Mouse (Mus musculus) right cerebral cortex, postnatal 10 days (tissue): ENCODE measurements at regions not wholly inside any gene's neighbourhood (a gene's known extent, or its start where the extent isn't known, plus 50 kb on each side); places are given as distances from the start of the nearest gene placed in this dataset.

Experiments
- DNase-seq, 2 experiments: peaks; one replicate each; pipeline ENCODE4 v3.0.0; 2021; ENCODE audit warnings: low spot score in 2 of 2

DNA sequence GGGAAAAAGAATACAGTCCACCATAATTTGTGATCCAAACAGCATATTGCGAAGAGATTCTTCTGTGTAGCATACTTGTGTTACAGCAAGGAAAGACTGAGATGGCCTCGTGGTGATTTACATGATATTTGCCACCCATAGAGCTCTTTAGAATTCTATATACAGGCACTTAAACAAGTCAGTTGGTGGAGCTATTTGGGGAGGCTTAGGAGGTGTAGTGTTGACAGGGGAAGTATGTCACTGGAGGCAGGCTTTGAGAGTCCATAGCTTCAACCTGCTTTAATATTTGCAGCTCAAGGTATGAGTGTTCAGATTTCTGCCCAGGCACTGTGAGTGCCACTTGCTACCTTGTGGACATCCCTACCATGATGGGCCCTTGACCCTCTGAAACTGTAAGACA, 187.3 kb downstream of the Ostf1 start:
- no peak for DNase-seq

DNA sequence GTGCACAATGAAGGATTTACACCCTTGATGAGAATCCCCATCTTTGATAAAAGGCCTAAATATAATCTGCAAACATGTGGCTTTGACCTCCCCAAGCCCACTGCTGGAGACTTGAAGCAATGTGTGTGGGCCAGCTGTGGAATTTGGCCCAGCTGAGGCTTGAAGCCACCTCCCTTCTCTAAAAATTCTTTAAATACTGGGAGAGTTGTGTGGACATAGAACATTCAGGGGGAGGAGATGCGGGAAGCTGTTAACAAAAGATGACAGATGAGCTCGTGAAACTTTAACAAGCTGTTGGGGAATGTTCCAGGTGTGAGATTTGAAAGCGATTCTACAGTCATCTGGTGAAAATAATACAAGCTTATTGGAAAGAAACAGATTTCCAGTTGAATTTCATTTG, 195.3 kb downstream of the Ostf1 start:
- DNase-seq = no peak

DNA sequence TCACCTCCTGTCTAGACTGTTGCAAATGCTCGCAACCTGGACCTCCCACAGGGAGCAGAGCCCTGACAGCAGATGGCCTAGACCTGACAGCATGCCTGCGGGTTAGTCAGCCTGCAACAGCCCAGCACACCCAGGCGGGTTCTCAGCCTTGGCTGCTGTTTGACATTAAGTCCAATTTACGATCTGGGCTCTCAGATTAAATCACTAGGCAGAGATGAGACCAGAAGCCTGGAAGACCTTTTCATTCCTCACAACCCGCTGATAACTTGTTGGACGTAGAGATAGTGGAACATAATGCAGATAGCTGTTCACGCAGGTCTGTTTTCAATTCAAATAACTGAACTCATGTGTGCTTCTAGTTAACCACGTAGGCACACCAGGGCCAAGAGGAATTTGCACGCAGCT, 211.2 kb downstream of the Ostf1 start:
- DNase-seq = no peak

DNA sequence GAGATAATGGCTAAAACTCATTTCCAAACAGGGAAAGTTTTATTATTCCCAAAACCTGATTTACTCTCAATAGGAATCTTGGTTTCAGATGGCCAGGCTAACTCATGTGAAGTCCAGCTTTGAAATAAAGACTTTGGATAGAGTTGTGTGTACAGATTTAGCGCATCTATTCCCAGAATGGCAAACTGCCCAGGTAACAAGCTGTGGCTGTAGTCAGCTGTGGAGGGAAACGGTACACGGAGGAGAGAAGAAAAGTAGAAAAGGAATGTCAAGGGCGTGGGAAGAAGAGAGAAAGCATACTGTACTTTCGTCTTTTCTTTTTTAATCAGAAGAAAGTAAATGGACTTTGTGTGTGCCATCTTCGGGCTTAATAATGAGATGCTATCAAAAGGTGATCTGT, 213.1 kb downstream of the Ostf1 start:
- peak; percentile 26 to 45 for DNase-seq

DNA sequence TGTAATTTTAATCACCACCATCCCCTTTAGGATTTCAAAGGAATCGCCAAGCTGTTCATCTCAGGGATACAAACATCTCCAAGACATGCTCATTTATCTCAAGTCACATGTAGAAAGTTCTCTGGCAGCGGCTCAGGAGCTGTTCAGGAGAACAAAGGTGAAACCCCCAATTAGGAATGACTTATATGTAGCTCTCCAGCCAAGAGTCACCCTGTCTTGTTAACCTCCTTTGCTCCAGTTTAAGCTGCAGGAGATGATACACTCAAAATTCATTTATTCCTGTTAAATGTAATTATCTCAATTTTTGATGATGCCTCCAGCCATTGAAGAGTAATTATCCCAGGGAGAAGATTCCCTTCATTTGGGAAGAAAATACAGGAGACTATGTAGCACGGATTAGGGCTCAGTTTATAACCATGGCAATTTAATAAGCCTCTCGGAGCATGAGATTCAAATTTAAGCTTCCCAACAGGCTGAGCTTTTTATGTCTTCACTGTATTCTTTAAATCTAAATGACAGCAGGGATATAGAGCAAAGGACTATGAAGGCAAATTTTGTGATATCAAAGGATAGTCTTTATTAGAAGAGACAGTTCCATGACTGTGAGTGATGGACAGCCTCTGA, 254.0 kb downstream of the Ostf1 start:
- DNase-seq = no peak

DNA sequence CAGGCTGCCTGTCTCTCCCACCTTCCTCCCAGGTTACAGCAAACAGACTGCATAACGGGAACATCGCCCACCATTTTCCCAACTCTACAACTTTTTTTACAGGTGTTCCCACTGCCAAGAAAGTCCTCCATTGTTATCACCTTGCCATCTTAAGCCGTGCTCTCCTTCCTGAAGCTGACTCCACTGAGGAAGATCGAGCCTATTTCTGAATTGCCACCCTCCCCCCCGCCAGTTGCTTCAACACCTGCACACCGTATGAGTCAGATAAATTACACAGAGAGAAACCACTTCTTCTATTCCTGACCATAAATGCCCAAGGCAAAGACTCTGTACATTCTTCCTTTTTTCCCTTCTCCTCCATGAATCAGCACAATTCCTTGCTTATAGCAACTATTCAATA, 263.0 kb downstream of the Ostf1 start:
- DNase-seq = no peak

DNA sequence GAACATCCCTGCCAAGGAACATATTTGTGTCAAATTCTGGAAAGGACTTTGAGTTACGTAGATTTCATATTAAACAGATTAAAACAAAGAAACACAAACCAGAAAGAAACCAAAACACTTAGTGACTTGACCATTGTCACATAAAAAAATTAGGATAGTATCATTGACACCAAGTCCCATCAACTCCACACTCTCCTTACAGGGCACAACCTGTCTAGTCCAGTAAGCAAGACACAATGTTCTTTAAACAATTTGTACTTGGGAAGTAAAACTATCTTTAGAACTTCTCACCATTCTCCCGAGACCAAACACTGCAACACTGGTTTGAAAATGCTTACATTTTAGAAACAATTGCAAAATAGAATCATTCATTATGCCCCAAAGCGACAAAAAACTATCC, 277.7 kb downstream of the Ostf1 start:
- DNase-seq = no peak

DNA sequence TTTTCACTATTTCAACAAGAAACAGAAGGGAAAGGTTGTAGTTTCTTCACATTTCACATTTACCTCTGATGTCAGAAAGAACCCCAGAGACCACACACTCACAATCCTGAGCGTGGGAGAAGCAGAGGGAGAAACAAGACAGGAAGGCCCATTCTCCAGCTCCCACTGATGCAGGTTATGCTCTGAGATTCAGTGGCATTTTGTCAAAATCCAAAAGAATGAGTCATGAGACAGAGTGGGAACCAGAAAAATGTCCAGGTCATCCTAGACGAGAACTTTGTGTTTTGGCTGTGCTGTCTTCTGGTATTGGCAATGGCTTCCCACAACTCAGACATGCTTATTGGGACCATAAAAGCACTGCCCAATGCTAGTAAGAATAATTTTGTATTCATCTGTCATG, 285.9 kb downstream of the Ostf1 start:
- DNase-seq = no peak

DNA sequence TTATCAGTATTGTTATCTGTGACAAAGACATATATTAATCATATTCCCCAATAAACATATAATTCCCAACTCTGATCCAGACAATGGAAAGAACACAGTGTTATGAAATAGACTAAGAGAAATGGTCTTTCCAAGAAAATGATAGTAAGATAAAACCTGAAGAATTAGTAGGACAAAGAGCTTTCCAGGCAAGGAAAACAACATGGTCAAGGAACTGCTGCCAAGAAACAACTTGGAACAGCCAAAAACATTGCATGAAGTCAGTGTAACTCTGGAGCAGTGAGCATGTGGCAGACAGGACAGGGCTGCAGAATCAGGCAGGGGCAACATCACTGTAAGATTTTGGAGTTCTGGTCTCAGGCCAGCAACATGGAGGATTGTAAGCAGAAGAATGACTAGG, 288.0 kb downstream of the Ostf1 start:
- no peak for DNase-seq

DNA sequence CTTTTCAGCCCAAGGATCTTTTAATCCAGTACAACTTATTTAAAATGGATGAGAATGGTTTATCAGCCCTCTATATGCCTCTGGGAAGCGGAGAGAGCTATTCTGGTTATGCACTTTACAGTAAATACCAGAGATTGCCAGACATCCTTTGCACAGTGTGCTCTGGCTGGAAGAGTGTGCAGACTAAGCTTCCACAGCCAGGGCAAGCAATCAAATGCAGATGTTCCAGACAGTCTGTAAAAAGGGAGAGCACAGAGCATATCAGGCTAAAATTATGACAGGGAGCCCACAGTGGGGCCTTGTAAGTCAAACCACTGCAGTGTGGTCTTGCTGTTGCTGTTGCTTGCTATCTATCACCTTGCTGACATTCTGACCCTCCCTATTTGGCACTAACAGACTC, 288.6 kb downstream of the Ostf1 start:
- no peak for DNase-seq

DNA sequence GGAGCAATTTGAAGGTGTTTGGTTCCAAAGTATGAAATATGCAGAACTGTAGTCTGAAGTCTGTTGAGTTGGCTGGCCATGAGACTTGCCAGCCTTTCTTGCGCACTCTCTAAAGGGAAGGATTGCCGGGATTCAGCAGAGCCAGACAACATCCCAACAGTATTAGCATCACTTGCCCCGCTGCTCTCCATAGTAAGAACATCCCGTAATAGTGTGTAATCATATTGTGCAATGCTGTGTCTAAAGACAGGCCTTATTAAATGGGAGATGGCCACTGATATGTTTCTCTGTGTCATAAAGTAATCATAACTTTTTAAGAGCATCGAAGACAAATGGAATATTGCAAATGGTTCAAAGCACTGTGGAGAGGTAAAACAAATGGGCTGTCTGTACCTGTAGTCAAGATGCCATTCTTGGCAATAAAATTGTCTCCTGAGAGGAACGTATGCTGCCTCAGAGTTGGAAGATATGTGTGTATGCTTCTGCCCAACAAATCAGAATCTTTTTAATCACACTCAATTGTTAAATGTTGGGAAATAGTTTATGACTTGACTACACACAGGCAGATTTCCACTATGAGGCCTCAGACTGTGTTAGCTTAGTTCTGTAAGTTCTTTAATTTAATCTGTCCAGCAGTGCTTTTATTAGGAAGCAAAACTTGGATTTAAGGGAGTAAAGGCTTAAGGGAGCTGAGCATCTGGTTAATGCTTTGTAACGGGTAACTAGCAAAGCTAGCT, 293.6 kb downstream of the Ostf1 start:
- DNase-seq = no peak

DNA sequence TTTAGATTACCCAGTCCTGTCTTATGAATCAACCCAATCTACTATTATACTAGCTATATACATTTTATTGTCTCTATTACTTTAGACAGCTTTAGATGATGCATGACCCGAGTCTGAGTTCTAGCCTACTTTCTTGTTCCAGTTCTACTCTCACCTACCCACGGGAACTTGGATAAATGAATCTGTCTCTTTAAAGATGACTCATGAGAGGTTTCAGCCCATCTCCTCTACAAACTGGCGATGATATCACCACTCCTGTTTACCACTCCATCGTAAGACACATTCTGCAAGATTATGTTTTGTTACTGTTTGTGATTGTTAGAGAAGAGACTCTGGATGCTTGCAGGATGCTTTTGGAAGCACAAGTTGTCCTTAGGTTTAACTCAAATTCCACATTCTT, 295.0 kb downstream of the Ostf1 start:
- no peak for DNase-seq

DNA sequence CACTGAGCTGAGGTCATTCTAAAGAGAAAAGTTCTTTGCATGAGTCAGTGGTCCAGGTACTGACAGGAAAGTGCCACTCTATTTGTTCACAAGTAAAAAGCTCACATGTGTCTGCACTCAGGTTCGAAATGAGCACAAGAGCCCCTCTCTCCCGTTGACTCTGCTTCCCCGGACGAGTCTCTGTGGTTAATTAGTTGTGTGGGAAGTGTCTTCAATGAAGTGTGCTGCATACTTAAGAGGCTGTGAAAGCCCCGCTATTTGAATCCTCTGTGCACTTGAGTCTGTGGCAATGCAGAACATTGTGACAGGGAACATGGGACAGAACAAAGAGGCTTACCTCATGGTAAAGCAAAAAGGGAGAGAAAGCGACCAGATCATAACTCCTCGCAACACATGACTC, 297.0 kb downstream of the Ostf1 start:
- DNase-seq = peak in 1 of 2 experiments; percentile 23

DNA sequence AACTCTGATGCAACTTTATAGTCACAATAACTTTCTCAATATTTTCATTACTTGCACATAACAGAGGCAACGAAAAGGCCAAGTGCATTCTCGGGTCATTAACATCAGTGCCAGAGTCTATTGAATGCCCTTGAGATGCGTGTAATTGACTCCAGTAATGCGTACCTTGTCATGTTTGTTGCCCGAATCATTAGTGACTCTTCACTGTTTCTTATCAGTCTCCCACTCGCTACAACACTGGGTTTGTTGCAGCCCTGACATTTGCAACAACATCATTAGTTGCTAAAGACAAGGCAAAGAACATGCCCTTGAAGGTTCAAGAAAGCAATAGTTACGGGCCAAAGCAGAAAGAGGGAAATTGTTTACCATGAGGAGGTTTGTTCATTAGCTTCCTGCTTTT, 299.8 kb downstream of the Ostf1 start:
- no peak for DNase-seq

DNA sequence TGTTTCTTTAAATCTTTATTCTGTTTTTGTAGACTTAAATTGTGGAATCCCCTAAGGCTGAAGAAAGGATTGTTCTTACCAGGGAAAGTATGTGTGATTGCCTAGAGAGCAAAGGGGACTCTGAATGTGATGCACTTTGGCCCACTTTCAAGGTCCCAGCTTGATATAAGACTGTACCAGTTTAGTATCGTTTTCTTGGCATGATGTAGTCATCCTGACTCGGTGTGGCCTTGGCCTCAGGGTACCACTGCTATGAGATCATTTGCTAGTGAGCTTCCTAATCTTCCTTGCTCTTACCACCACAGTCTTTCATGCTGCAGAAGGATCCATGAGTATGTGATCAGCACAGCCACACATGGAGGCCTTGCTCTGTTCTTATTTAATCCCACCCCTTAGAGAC, 302.2 kb downstream of the Ostf1 start:
- no peak for DNase-seq

DNA sequence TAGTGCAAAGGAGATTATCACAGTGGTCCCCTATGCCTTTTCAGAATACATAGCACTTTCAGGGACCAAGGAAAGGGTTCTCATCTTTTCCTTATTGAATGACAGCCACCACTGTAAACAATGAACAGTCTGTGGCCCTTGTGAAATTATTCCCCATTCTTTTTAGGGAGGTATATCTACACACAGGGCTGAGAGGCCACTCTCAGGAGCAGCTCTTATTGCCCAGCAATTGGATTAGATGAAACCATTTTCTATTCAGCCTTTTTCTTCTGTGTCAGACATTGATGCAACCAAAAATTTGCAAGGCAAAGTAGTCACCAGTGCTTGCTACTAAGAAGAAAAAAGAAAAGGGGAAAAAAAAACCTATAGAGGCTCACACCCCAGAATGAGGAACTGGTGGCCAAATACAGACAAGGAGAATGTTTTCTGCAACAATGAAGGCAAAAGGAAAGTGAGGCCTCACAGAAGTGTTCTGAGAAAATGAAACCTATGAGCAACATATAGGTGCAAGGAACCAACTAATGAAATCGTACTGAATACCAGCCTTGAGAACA, 313.2 kb downstream of the Ostf1 start:
- DNase-seq = no peak

DNA sequence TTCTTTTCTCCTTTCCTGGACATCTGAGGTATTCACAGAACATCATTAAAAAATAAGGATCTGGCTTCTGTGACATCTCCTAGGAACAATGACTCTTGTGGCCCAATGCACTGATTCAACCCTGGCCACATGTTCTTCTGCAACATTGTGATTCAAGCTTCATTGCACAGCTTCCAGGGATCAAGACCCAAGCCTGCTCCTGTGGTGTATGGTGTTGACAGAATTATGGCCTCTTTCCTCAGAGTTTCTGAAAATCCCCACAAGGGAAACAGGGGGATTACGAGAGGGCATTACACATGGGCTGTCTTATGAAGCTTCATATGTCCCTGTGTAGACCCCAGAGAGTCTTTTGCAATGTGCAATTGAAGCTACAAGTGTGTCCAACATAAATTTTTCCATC, 358.2 kb downstream of the Ostf1 start:
- DNase-seq = no peak

DNA sequence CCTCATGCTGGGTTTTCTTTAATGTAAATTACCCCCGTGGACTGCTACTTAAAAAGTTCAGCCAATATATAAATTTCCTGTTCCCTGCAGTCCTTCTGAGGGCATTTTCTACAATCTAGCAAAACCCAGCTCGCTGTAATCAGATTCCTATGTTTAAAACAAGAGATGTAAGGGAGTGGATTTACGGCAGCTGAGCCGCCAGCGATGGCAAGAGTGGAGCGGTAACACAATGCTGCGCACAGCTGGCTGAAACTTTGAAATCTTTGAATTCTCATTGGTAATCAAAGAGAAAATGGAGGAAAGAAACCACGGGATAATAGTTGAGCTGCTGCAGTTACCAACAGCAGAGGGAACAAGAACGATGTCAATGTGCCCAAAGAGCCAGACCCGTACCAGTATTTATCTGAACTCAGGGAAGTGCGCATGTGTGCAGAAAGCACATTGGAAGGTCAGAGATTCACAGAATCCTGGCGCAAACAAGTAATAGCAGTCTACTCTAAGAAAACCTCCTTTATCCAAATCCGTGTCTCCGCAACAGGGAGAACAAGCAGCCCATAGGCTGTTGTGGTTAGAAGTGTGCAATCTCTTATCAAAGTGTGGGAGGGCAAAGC, 376.4 kb downstream of the Ostf1 start:
- DNase-seq = peak in 1 of 2 experiments; percentile 18

DNA sequence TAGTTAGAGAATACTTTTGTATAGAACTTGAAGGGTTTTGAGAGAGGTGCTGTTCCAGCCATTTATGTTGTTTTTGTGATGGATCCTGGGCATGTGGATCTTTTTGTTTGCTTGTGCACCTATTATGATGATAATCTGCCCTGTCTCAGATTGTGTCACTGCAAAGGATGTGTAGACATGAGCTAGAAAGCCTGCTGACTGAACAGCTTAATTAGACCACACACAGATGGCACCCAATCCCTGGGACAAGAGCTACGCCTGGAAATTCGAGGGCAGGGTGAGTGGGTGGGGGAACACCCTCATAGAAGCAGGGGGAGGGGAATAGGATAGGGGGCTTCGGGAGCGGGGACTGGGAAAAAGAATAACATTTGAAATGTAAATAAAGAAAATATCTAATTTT, 378.3 kb downstream of the Ostf1 start:
- no peak for DNase-seq
